Mouse (Mus musculus): ENCODE measurements around the gene Abcg5.

Abcg5 gene

GRCm38 (mm10) chr17:84611971-84612370, 70.8 kb downstream of the Abcg5 start:
- DNase-seq (ENCODE audit: low read depth, low spot score) = no peak

- DNase-seq (ENCODE audit: low read depth, low spot score) = no peak
These were observed 71.3 kb downstream of the Abcg5 start for GRCm38 (mm10) chr17:84611500-84611899.

GRCm38 (mm10) chr17:84608606-84609005, 74.2 kb downstream of the Abcg5 start:
- DNase-seq (ENCODE audit: low read depth, low spot score) = no peak

Data from telencephalon, adult 2 months (tissue).